Mouse (Mus musculus): ENCODE data around the gene Aco1. TPM values are rescaled to one million over a fixed set of nuclear protein-coding genes. Genes with fewer than 3 reads are reported as not detected.

The Aco1 gene
- polyA plus RNA-seq, 1 experiment from 2014 or later, result 60.1 TPM

GRCm38 (mm10) chr4:40239409-40240271, 96.8 kb downstream of the Aco1 start, which contains the start of gene Ddx58:
Gene Ddx58 (minus strand): TSS chr4:40239828.
- DNase-seq (peak; percentile 52), ATAC-seq (ENCODE audit: insufficient read depth) (peak; percentile 83)
- peak within 1 kb of the TSS; percentile 64 for H3K9ac ChIP-seq
- H3K4me1 ChIP-seq (ENCODE audit: insufficient read depth), result no peaks in the 10 kb centered on the region
- 4% methylated on average over 33 of the region's 35 CpGs for WGBS
- no peak for TF ChIP-seq CTCF (IDR thresholded peaks at IDR 0.05; ENCODE audit: low read depth)
- H3K36me3 ChIP-seq (ENCODE audit: insufficient read depth), result 0 out of 2 replicates have a peak, but pooled peaks cover 3% of the 10 kb centered on the region
- H3K27ac ChIP-seq (ENCODE audit: low read depth), result peak within 1 kb of the TSS; percentile 67
- H3K4me2 ChIP-seq, result peak within 1 kb of the TSS; percentile 86
- peak within 1 kb of the TSS; percentile 58 for H3K4me3 ChIP-seq (ENCODE audit: low read depth, low read length)
- no peaks in the 10 kb centered on the region for H3K9me3 ChIP-seq (ENCODE audit: low read depth, low read length)
- no peaks in the 10 kb centered on the region for H3K27me3 ChIP-seq (ENCODE audit: insufficient read depth, low read length)

GRCm38 (mm10) chr4:40240272-40240744, 97.4 kb downstream of the Aco1 start:
- H3K9ac ChIP-seq, result peak overlapping the region; percentile 64
- peak overlapping the region; percentile 58 for H3K4me3 ChIP-seq (ENCODE audit: low read depth, low read length)
- WGBS, result 38% methylated on average over 5 of the region's 5 CpGs
- no peaks in the 10 kb centered on the region for H3K36me3 ChIP-seq (ENCODE audit: insufficient read depth)
- H3K27me3 ChIP-seq (ENCODE audit: insufficient read depth, low read length), result no peaks in the 10 kb centered on the region
- peak overlapping the region; percentile 86 for H3K4me2 ChIP-seq
- H3K9me3 ChIP-seq (ENCODE audit: low read depth, low read length), result no peaks in the 10 kb centered on the region
- no peak overlapping the region for H3K27ac ChIP-seq (ENCODE audit: low read depth)
- TF ChIP-seq CTCF (IDR thresholded peaks at IDR 0.05; ENCODE audit: low read depth), result no peak
- DNase-seq, result no peak
- peak; percentile 8; the same call in 1 of the 2 replicates for ATAC-seq (ENCODE audit: insufficient read depth)
- H3K4me1 ChIP-seq (ENCODE audit: insufficient read depth), result no peaks in the 10 kb centered on the region

DNA sequence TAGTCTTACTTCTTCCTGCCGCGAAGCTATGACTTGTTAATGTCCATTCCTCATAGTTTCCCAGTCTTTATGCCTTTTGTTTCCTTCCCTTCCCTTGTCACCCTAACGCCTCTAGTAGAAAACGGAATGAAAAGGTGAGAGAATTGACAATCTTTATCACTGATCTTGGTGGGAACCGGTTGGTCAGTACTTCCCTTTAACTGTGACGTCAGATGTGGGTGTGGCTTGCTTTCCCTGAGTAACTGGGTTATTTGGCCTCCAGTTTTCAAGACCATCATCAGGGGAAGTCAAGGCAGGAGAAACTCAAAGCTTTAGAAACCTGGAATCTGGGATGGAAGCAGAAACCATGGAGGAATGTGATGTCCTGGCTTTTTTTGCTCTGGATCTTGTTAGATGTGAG, 99.0 kb downstream of the Aco1 start:
- DNase-seq, result no peak

DNA sequence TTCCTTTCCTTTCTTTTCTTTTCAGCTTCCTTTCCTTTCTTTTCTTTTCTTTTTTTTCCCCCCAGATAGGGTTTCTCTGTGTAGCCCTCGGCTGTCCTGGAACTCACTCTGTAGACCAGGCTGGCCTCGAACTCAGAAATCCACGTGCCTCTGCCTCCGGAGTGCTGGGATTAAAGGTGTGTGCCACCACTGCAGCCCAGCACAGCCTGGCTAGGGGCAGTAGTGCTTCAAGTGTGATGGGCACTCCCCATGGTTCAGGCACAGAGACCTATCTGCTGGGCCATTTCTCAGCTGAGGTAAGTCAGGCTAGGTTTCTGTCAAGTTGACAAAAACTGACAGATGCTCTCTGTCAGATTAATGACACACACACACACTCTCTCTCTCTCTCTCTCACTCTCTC, 100.1 kb downstream of the Aco1 start:
- Histone ChIP-seq H3K9ac (no peak overlapping the region), H3K9me3 (ENCODE audit: low read depth, low read length) (no peaks in the 10 kb centered on the region), H3K4me1 (ENCODE audit: insufficient read depth) (no peaks in the 10 kb centered on the region), H3K4me2 (no peak overlapping the region), H3K27ac (ENCODE audit: low read depth) (no peak overlapping the region), H3K27me3 (ENCODE audit: insufficient read depth, low read length) (no peaks in the 10 kb centered on the region), H3K4me3 (ENCODE audit: low read depth, low read length) (no peak overlapping the region), H3K36me3 (ENCODE audit: insufficient read depth) (no peaks in the 10 kb centered on the region)
- ATAC-seq (ENCODE audit: insufficient read depth), result no peak
- TF ChIP-seq CTCF (IDR thresholded peaks at IDR 0.05; ENCODE audit: low read depth), result no peak
- DNase-seq, result no peak
- WGBS, result 84% methylated on average over 4 of the region's 4 CpGs

More for the DNA sequence above, 99.0 kb downstream of the Aco1 start:
- 46% methylated on average over 6 of the region's 6 CpGs for WGBS
- Histone ChIP-seq H3K4me2 (no peak overlapping the region), H3K9ac (no peak overlapping the region), H3K27ac (ENCODE audit: low read depth) (no peak overlapping the region), H3K9me3 (ENCODE audit: low read depth, low read length) (no peaks in the 10 kb centered on the region), H3K4me1 (ENCODE audit: insufficient read depth) (no peaks in the 10 kb centered on the region), H3K27me3 (ENCODE audit: insufficient read depth, low read length) (no peaks in the 10 kb centered on the region), H3K4me3 (ENCODE audit: low read depth, low read length) (no peak overlapping the region), H3K36me3 (ENCODE audit: insufficient read depth) (no peaks in the 10 kb centered on the region)
- ATAC-seq (ENCODE audit: insufficient read depth), result no peak
- no peak for TF ChIP-seq CTCF (IDR thresholded peaks at IDR 0.05; ENCODE audit: low read depth)

DNA sequence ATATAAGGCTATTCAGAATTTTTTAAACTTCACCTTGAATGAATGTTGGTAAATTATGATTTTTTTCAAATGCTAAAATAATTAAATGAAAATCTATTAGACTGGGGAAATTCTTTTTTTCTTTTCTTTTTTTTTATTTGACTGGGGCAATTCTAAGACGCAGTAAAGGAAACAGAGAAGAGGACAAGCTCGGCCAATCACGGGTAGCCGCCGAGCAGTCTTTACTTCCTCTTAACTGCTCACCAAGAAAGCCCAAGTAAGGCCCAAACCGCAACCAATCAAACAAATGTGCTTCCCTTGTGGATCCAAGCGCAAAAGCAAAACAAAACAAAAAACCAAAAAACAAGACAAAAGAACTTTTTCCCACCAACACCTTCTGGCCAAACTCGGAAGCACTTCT, 101.2 kb downstream of the Aco1 start:
- WGBS, result 81% methylated on average over 8 of the region's 8 CpGs
- no peaks in the 10 kb centered on the region for H3K9me3 ChIP-seq (ENCODE audit: low read depth, low read length)
- ATAC-seq (ENCODE audit: insufficient read depth) (no peak), DNase-seq (no peak)
- no peak overlapping the region for H3K9ac ChIP-seq
- no peak overlapping the region for H3K27ac ChIP-seq (ENCODE audit: low read depth)
- no peak for TF ChIP-seq CTCF (IDR thresholded peaks at IDR 0.05; ENCODE audit: low read depth)
- no peak overlapping the region for H3K4me2 ChIP-seq
- H3K4me1 ChIP-seq (ENCODE audit: insufficient read depth), result no peaks in the 10 kb centered on the region
- no peaks in the 10 kb centered on the region for H3K36me3 ChIP-seq (ENCODE audit: insufficient read depth)
- H3K4me3 ChIP-seq (ENCODE audit: low read depth, low read length), result no peak overlapping the region
- H3K27me3 ChIP-seq (ENCODE audit: insufficient read depth, low read length), result no peaks in the 10 kb centered on the region

Other genes with a start within 250 kb of the Aco1 start
- 7.6 and 9.2 TPM in 2 replicates for gene Ddx58, start 96.7 kb downstream of the Aco1 start, polyA plus RNA-seq (2014; fragmentation: Nextera tagmentation; extraction: Ambion mirVana)
- 24.0 and 32.4 TPM in 2 replicates for gene Smim27, start 126.5 kb downstream of the Aco1 start, polyA plus RNA-seq (2014; fragmentation: Nextera tagmentation; extraction: Ambion mirVana)
- gene Topors, start 126.8 kb downstream of the Aco1 start, polyA plus RNA-seq (2014; fragmentation: Nextera tagmentation; extraction: Ambion mirVana), result 49.3 and 50.6 TPM in 2 replicates
- 284 and 295 TPM in 2 replicates for gene Ndufb6, start 136.3 kb downstream of the Aco1 start, polyA plus RNA-seq (2014; fragmentation: Nextera tagmentation; extraction: Ambion mirVana)